Mouse (Mus musculus) bone marrow, adult 2 months (tissue): ENCODE results near the gene Tnip1. TPM values are rescaled to one million over a fixed set of nuclear protein-coding genes. Genes with fewer than 3 reads are reported as not detected.

Source experiments
- H3K27ac ChIP-seq: fragments of 200-500 bp; 2 replicates; pipeline ENCODE4 v1.5.1; 2012; ENCODE audit warnings: low read depth, mild to moderate bottlenecking, control low read depth, inconsistent platforms, low read length; ENCODE audit not compliant: control insufficient read depth, poor library complexity, insufficient read depth
- H3K4me1 ChIP-seq: fragments of 200-500 bp; 2 replicates; pipeline ENCODE4 v1.6.1; 2011; ENCODE audit warnings: low read length; ENCODE audit not compliant: control insufficient read depth, insufficient read depth
- H3K4me3 ChIP-seq: fragments of 200-500 bp; replicated peaks from 2 replicates; pipeline ENCODE3; 2011; ENCODE audit warnings: mild to moderate bottlenecking, low read depth, low read length, control low read depth; ENCODE audit not compliant: control insufficient read depth
- CTCF ChIP-seq: fragments of 200-500 bp; IDR thresholded peaks from 2 replicates; pipeline ENCODE4 v1.5.1; 2011; ENCODE audit warnings: low read length, control low read depth; ENCODE audit not compliant: control insufficient read depth, insufficient read depth
- POLR2A ChIP-seq: fragments of 200-500 bp; IDR thresholded peaks from 2 replicates; pipeline ENCODE4 v1.6.1; 2011; ENCODE audit warnings: low read depth, mild to moderate bottlenecking, control low read depth, low read length, borderline replicate concordance; ENCODE audit not compliant: control insufficient read depth
- WGBS: fragments of 180-500 bp; shearing (Covaris S2); methylation state at CpG from one replicate; pipeline ENCODE4 v1.1.7; 2018; 5-methylcytosine and 5-hydroxymethylcytosine counted together
- polyA plus RNA-seq: library from polyadenylated mRNA; stranded (reverse); fragments of >200 nt; gene quantifications from 2 replicates; pipeline ENCODE4 v1.2.4, GENCODE M21; 2011; ENCODE audit warnings: low replicate concordance; ENCODE audit not compliant: missing spikeins, insufficient read depth, insufficient read length

The Tnip1 gene
- polyA plus RNA-seq, 1 experiment: 22.5 TPM

GRCm38 (mm10) chr11:54934198-54934597, 28.5 kb downstream of the Tnip1 start:
- 37% methylated on average over 7 of the region's 7 CpGs for WGBS
- TF ChIP-seq POLR2A (no peak), CTCF (no peak)
- Histone ChIP-seq H3K4me3 (no peak overlapping the region), H3K4me1 (peaks cover 12% of the 10 kb centered on the region), H3K27ac (no peak overlapping the region)

GRCm38 (mm10) chr11:54932540-54932939, 30.2 kb downstream of the Tnip1 start:
- Histone ChIP-seq H3K4me3 (no peak overlapping the region), H3K27ac (no peak overlapping the region), H3K4me1 (peaks cover 12% of the 10 kb centered on the region)
- WGBS: 85% methylated on average over 6 of the region's 6 CpGs
- TF ChIP-seq CTCF (no peak), POLR2A (no peak)

GRCm38 (mm10) chr11:54931405-54932093, 31.2 kb downstream of the Tnip1 start:
- TF ChIP-seq POLR2A (no peak), CTCF (peak; percentile 74)
- H3K4me1 ChIP-seq: peaks cover 5% of the 10 kb centered on the region

GRCm38 (mm10) chr11:54930318-54930979, 32.3 kb downstream of the Tnip1 start:
- peak; percentile 59 for TF ChIP-seq CTCF
- 0 out of 2 replicates have a peak, but pooled peaks have one; percentile 8 for TF ChIP-seq POLR2A
- no peak overlapping the region for H3K27ac ChIP-seq
- peaks cover 1% of the 10 kb centered on the region; the same call in 1 of the 2 replicates for H3K4me1 ChIP-seq
- 81% methylated on average over 7 of the region's 7 CpGs for WGBS
- H3K4me3 ChIP-seq: no peak overlapping the region

More at GRCm38 (mm10) chr11:54931405-54932093, 31.2 kb downstream of the Tnip1 start:
- WGBS: 65% methylated on average over 5 of the region's 5 CpGs
- H3K27ac ChIP-seq: no peak overlapping the region
- no peak overlapping the region for H3K4me3 ChIP-seq

- no peaks in the 10 kb centered on the region; the same call in 1 of the 2 replicates for H3K4me1 ChIP-seq
- H3K27ac ChIP-seq: no peak overlapping the region
- 82% methylated on average over 8 of the region's 8 CpGs for WGBS
- TF ChIP-seq POLR2A (no peak), CTCF (no peak)
- H3K4me3 ChIP-seq: no peak overlapping the region
Observed at GRCm38 (mm10) chr11:54929744-54930143, 33.0 kb downstream of the Tnip1 start.

GRCm38 (mm10) chr11:54929290-54929689, 33.4 kb downstream of the Tnip1 start:
- 93% methylated on average over 6 of the region's 6 CpGs for WGBS
- Histone ChIP-seq H3K27ac (no peak overlapping the region), H3K4me3 (no peak overlapping the region), H3K4me1 (no peaks in the 10 kb centered on the region; the same call in 1 of the 2 replicates)
- TF ChIP-seq CTCF: no peak
- TF ChIP-seq POLR2A: no peak

- no peak for TF ChIP-seq CTCF
- no peak for TF ChIP-seq POLR2A
- no peaks in the 10 kb centered on the region; the same call in 1 of the 2 replicates for H3K4me1 ChIP-seq
- no peak overlapping the region for H3K4me3 ChIP-seq
- WGBS: 83% methylated on average over 7 of the region's 7 CpGs
- H3K27ac ChIP-seq: no peak overlapping the region
Observed at GRCm38 (mm10) chr11:54928886-54929285, 33.8 kb downstream of the Tnip1 start.

- Histone ChIP-seq H3K27ac (no peak overlapping the region), H3K4me1 (no peaks in the 10 kb centered on the region), H3K4me3 (no peak overlapping the region)
- 86% methylated on average over 3 of the region's 3 CpGs for WGBS
- no peak for TF ChIP-seq POLR2A
- no peak for TF ChIP-seq CTCF
Observed at GRCm38 (mm10) chr11:54928219-54928618, 34.5 kb downstream of the Tnip1 start.
